Mouse (Mus musculus) embryonic facial prominence, embryonic 12.5 days (tissue): Measurements from ENCODE around the gene Hdac11. TPM values are rescaled to one million over a fixed set of nuclear protein-coding genes. Genes with fewer than 3 reads are reported as not detected.

Experiments used
- ATAC-seq: fragments of 200-750 bp; cut with Nextera tagmentation; 2 replicates; pipeline ENCODE4 v1.8.0; 2017; ENCODE audit not compliant: insufficient number of reproducible peaks, insufficient read depth, low FRiP score, low TSS enrichment
- H3K27ac ChIP-seq: fragments of 300-500 bp; sonication (generic); 2 replicates; pipeline ENCODE4 v1.5.1; 2016; ENCODE audit warnings: mild to moderate bottlenecking
- H3K27me3 ChIP-seq: fragments of 300-500 bp; sonication (generic); 2 replicates; pipeline ENCODE4 v1.6.1; 2016; ENCODE audit warnings: mild to moderate bottlenecking, moderate library complexity
- H3K36me3 ChIP-seq: fragments of 300-500 bp; sonication (generic); 2 replicates; pipeline ENCODE4 v1.6.1; 2016; ENCODE audit warnings: mild to moderate bottlenecking
- H3K4me1 ChIP-seq: fragments of 300-500 bp; sonication (generic); 2 replicates; pipeline ENCODE4 v1.6.1; 2016
- H3K4me2 ChIP-seq: fragments of 300-500 bp; sonication (generic); replicated peaks from 2 replicates; pipeline ENCODE4 v1.6.1; 2016; ENCODE audit warnings: mild to moderate bottlenecking, moderate library complexity
- H3K4me3 ChIP-seq: fragments of 300-500 bp; sonication (generic); 2 replicates; pipeline ENCODE4 v1.5.1; 2016; ENCODE audit warnings: mild to moderate bottlenecking
- H3K9ac ChIP-seq: fragments of 300-500 bp; sonication (generic); 2 replicates; pipeline ENCODE4 v1.6.1; 2016; ENCODE audit warnings: mild to moderate bottlenecking, moderate library complexity
- H3K9me3 ChIP-seq: fragments of 300-500 bp; sonication (generic); 2 replicates; pipeline ENCODE4 v1.6.1; 2016; ENCODE audit warnings: mild to moderate bottlenecking, moderate library complexity
- WGBS: fragments of 180-500 bp; shearing (Covaris S2); methylation state at CpG from one replicate; pipeline ENCODE4 v1.1.7; 2016; 5-methylcytosine and 5-hydroxymethylcytosine counted together
- polyA plus RNA-seq: library from polyadenylated mRNA; unstranded; fragments of >200 nt; fragmentation: Nextera tagmentation; extraction: Ambion mirVana; gene quantifications from 2 replicates; pipeline ENCODE4 v1.2.1, GENCODE M21; 2016

Gene Hdac11
- polyA plus RNA-seq, 1 experiment from 2014 or later = 16.7 TPM

DNA sequence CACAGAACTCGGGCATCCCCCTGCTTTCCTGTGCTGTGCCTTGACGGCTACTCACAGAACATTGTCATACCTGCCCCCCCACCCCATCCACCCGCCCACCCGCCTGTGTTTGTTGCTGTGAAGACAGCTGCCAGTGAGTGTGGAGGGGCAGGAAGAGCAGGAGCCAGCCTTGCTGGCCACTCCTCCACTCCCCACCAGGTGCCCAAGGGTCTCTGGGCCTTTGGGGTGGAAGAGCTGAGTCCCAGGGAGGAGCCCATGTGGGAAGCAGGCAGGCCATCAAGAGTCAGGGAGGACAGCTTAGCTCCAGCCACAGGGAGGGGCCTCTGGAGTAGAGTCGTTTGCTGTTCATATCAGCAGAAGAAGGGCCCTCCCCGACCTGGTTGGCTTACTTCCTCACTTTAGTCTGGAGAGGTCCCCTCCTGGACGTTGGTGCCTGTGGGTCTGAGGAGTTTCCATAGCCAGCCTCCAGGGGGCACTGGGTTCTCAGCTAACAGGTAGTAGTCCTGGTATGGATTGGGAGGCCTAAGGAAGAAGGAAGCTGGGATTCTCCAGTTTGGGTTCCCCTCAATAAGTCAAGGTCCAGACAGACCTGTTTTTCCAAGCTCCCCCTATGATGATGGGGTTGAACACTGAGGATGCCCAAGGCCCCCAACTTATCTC lies 16.9 kb downstream of the Hdac11 start:
- 0 out of 2 replicates have a peak, but pooled peaks have one; percentile 26 for ATAC-seq
- H3K4me1 ChIP-seq = no peaks in the 10 kb centered on the region

DNA sequence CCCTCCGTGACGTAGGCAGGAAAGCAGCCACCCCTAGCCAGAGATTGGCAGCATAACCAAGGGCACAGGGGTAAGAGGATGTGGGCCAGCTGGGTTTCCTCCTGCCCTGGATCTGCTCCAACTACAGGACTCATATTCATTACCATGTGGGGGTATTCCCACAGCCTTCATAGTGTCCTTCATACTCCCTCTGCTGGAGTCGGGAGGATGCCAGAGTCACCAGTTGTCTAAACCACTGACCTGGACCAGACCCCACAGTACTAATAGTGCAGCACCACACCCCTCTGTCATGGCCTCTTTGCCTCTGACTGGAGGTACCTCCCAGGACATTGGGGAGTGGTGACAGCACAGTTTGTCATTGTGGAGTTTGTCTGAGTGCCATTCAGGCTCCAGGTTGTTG lies 17.7 kb downstream of the Hdac11 start:
- Histone ChIP-seq H3K4me2 (no peak overlapping the region), H3K9ac (no peak overlapping the region), H3K27ac (no peak overlapping the region), H3K4me1 (no peaks in the 10 kb centered on the region), H3K36me3 (peaks cover 21% of the 10 kb centered on the region), H3K27me3 (no peaks in the 10 kb centered on the region), H3K4me3 (no peak overlapping the region), H3K9me3 (no peaks in the 10 kb centered on the region)
- ATAC-seq = no peak
- WGBS = 65% methylated on average over 3 of the region's 3 CpGs

More for the DNA sequence above, 16.9 kb downstream of the Hdac11 start:
- Histone ChIP-seq H3K27ac (no peak overlapping the region), H3K9me3 (no peaks in the 10 kb centered on the region), H3K27me3 (no peaks in the 10 kb centered on the region), H3K4me2 (no peak overlapping the region), H3K4me3 (no peak overlapping the region), H3K36me3 (peaks cover 28% of the 10 kb centered on the region), H3K9ac (no peak overlapping the region)
- WGBS = 49% methylated on average over 7 of the region's 7 CpGs

DNA sequence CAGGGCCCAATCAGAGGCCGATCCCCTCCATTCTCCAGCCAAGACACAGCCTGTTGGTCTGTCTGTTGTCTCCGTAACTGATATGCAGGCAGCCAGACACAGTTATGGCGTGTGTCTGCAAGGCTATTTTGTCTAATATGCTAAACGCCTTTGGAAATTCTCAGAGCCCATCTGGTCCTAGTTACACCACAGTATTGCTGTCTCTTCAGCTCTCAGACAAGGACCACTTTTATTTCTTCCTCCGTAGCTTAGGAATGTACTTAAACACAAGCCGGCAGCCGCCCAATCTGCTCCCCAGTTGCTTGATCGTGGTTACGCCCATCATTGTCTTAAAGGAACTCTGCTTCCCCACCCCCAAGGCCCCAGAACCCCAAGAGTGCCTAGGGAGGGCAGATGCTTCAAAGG lies 24.3 kb downstream of the Hdac11 start:
- peaks cover 31% of the 10 kb centered on the region for H3K4me1 ChIP-seq
- no peak overlapping the region for H3K4me3 ChIP-seq
- H3K27ac ChIP-seq = peak overlapping the region; percentile 90
- H3K27me3 ChIP-seq = no peaks in the 10 kb centered on the region
- no peak overlapping the region for H3K9ac ChIP-seq
- H3K36me3 ChIP-seq = no peaks in the 10 kb centered on the region
- peak; percentile 71 for ATAC-seq
- peak overlapping the region; percentile 18; the same call in 1 of the 2 replicates for H3K4me2 ChIP-seq
- WGBS = 23% methylated on average over 9 of the region's 9 CpGs
- H3K9me3 ChIP-seq = no peaks in the 10 kb centered on the region

DNA sequence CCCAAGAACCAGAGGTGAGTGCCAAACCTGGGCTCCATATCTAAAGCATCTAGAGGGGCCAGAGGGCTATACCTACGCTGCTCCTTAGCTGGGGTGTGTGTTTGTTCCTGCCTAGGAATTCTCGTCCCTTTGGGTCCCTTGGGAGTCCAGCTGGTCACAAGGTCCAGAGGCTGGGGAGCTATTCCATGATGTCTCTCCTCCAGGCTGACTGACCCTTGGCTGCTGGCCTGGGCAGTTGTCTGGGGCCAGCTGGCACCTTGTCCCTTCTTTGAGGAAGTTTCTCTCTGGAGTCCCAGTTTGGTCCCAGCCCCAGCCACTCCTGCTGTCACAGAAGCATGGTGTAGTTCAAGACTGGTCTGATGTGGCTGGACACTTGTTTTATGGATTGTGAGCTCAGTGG lies 24.9 kb downstream of the Hdac11 start:
- Histone ChIP-seq H3K36me3 (no peaks in the 10 kb centered on the region), H3K27me3 (no peaks in the 10 kb centered on the region), H3K4me2 (0 out of 2 replicates have a peak overlapping the region, but pooled peaks have one; percentile 18), H3K9me3 (no peaks in the 10 kb centered on the region), H3K27ac (peak overlapping the region; percentile 90), H3K4me1 (peaks cover 31% of the 10 kb centered on the region), H3K4me3 (no peak overlapping the region), H3K9ac (no peak overlapping the region)
- ATAC-seq = no peak
- 54% methylated on average over 2 of the region's 2 CpGs for WGBS

DNA sequence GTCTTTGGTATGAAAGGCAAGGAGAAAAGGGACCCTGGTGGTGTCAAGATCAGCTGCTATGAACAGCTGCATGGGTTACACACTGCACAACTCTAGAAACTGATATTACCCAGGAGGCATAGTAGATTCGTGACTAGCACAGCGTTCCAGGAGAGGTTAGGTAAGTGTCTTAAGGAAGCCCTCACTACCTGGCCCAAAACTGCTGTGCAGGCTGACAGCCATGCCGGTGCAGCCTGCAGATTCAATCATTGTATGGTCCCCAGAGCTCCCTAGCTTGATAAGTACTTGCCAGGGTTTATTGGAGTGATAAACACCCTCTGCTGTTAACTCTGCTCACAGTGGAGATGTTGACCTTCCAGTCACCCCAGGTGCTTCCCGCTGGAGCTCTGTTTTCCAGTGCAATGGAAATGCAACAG lies 25.6 kb downstream of the Hdac11 start:
- no peak overlapping the region for H3K9ac ChIP-seq
- H3K4me1 ChIP-seq = peaks cover 31% of the 10 kb centered on the region
- H3K36me3 ChIP-seq = no peaks in the 10 kb centered on the region
- ATAC-seq = no peak
- H3K4me3 ChIP-seq = no peak overlapping the region
- 77% methylated on average over 4 of the region's 4 CpGs for WGBS
- no peak overlapping the region for H3K4me2 ChIP-seq
- no peaks in the 10 kb centered on the region for H3K9me3 ChIP-seq
- H3K27me3 ChIP-seq = no peaks in the 10 kb centered on the region
- peak overlapping the region; percentile 90; the same call in 1 of the 2 replicates for H3K27ac ChIP-seq

DNA sequence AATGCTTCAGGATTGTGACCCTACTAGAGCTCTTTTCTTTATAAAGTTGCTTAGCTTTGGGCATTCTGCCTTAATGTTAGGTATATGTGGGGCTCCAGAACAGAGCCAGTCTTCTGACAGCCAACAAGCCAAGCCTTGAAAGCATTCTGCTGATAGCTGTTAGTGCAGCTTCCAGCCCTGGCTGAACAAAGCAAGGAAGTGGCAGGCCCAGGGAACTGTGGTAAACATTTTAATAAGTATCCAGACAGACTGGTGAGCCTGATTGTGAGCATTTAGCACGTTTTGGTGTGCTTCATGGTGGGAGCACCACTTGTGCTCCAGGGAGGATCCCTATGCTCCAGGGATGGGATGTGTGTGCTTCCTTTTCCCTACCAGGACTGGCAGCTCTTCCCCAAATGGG lies 26.6 kb downstream of the Hdac11 start:
- Histone ChIP-seq H3K27me3 (no peaks in the 10 kb centered on the region), H3K9me3 (no peaks in the 10 kb centered on the region), H3K27ac (no peak overlapping the region), H3K4me1 (peaks cover 31% of the 10 kb centered on the region), H3K4me3 (no peak overlapping the region), H3K4me2 (no peak overlapping the region), H3K36me3 (no peaks in the 10 kb centered on the region), H3K9ac (no peak overlapping the region)
- no peak for ATAC-seq
- WGBS = 31% methylated on average over 1 of the region's 1 CpGs

DNA sequence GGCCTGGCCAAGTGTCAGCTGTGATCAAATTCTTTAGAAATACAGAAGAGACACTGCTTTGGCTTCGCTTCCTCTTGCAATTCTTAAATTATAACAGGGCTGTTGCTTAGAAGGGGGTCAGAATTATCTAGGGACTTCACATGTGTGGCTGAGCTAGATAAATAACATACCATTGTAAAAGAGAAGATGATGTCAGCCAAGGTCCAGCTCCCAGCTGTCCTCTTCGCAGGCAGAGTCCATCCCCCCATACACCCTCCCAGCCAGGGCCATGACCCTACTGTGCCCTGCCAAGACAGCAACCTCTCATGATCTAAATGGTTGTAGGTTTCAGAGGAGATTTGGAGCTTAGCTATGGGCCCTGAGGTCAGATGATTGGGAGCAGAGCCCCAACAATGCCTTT lies 27.5 kb downstream of the Hdac11 start:
- H3K27ac ChIP-seq = no peak overlapping the region
- 57% methylated on average over 2 of the region's 2 CpGs for WGBS
- ATAC-seq = no peak

DNA sequence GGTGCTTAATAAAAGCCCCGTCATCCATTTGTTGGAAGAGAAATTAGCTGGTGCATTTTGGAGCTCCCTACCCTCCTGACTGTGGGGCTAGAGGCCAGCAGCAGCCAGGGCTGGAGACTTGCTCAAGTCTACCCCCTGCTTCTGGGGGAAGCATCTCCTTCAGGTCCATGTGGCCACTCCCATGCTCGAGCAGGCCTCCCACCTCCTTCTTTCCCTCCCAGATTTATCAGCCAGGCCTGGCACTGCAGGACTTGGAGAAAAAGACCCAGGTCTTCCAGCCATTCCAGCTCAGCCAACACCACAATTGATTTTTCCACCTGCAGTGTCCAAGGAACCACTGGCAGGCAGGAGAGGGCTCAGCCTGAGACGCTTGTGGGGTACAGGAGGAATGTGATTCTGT lies 28.3 kb downstream of the Hdac11 start:
- no peaks in the 10 kb centered on the region for H3K9me3 ChIP-seq
- no peak overlapping the region for H3K4me2 ChIP-seq
- H3K27me3 ChIP-seq = no peaks in the 10 kb centered on the region
- no peak for ATAC-seq
- 69% methylated on average over 3 of the region's 3 CpGs for WGBS
- H3K9ac ChIP-seq = no peak overlapping the region
- no peak overlapping the region for H3K4me3 ChIP-seq
- peaks cover 30% of the 10 kb centered on the region for H3K4me1 ChIP-seq
- H3K27ac ChIP-seq = no peak overlapping the region
- no peaks in the 10 kb centered on the region for H3K36me3 ChIP-seq

More for the DNA sequence above, 27.5 kb downstream of the Hdac11 start:
- peaks cover 31% of the 10 kb centered on the region for H3K4me1 ChIP-seq
- no peaks in the 10 kb centered on the region for H3K36me3 ChIP-seq
- H3K27me3 ChIP-seq = no peaks in the 10 kb centered on the region
- H3K9me3 ChIP-seq = no peaks in the 10 kb centered on the region
- H3K4me3 ChIP-seq = no peak overlapping the region
- no peak overlapping the region for H3K4me2 ChIP-seq
- no peak overlapping the region for H3K9ac ChIP-seq

DNA sequence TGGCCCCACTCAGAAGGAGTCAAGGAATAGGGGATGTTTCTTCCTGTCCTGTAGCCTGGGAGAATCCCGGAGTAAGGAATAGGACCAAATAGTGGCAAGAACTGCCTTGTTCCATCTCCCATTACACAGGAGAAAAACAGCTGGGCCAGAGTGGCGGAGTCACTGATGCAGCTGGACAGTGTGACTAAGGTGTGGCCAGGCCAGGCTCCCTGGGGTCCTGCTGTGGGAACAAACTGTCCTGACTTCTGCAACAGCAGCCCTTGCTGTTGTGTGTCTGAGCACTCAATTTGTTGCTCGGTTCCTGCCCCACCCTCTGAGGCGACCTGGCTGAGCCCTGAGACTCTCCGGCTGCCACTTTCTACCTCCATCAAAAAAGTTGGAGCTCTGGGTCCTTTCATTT lies 29.0 kb downstream of the Hdac11 start:
- H3K27ac ChIP-seq = no peak overlapping the region
- H3K4me1 ChIP-seq = peaks cover 22% of the 10 kb centered on the region
- no peak overlapping the region for H3K9ac ChIP-seq
- no peaks in the 10 kb centered on the region for H3K27me3 ChIP-seq
- no peak for ATAC-seq
- H3K36me3 ChIP-seq = no peaks in the 10 kb centered on the region
- no peaks in the 10 kb centered on the region for H3K9me3 ChIP-seq
- H3K4me2 ChIP-seq = no peak overlapping the region
- WGBS = 81% methylated on average over 5 of the region's 5 CpGs
- no peak overlapping the region for H3K4me3 ChIP-seq

DNA sequence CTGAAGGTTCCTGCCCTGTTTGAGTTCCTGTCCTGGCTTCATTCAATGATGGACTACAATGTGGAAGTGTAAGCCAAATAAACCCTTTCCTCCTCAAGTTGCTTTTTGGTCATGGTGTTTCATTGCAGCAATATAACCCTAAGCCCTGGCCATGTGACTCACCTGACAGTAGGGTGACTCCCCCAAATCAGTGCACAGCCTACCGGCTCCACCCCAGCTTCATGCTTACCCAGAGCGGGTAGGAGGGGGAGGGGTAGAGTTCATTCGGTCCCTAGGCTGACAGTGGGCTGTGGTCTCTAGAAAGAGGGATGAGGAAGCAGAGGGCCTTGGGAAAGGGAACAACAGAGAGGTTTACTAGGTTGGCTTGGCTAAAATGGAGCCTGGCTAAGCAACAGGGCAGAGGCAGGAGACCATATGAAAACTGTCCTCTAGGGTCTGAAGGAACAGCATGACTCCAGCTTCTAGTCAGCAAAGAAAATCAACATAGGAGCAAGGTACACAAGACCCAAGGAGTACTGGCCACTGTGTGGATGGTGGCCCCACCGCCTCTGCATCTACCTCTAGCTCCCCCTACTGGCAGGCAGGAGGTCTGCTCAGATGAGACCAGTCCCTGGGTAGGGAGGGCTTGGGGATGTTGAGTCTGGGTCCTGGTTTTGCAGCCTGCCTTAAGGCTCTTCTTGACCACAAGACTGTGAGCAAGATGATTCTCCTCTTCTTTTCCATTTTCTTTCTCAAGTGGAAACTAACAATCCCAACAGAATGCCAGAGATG lies 29.9 kb downstream of the Hdac11 start:
- H3K36me3 ChIP-seq = no peaks in the 10 kb centered on the region
- peaks cover 14% of the 10 kb centered on the region for H3K4me1 ChIP-seq
- H3K4me3 ChIP-seq = no peak overlapping the region
- no peak overlapping the region for H3K4me2 ChIP-seq
- 54% methylated on average over 4 of the region's 4 CpGs for WGBS
- no peaks in the 10 kb centered on the region for H3K9me3 ChIP-seq
- H3K27ac ChIP-seq = no peak overlapping the region
- no peak for ATAC-seq
- no peak overlapping the region for H3K9ac ChIP-seq
- H3K27me3 ChIP-seq = no peaks in the 10 kb centered on the region

DNA sequence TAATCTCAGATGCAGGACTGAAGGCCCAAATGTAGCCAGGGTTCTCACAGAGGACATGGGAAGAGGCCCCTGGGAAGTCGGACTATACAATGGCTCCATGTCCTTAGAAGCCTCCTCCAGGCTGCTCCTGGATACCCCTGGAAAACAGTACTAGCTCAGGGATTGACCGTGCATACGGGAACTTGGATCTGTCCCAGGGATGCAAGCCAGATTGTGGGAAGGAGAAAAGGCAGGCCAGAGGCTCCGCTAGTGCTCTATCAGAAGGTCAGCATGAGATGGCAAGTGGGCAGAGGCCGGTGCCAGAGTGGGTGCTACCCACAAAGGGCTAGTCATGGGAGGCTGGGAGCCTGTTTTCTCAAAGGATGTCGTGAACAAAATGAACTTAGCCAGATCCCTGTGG lies 30.5 kb downstream of the Hdac11 start:
- Histone ChIP-seq H3K4me1 (peaks cover 13% of the 10 kb centered on the region), H3K4me2 (no peak overlapping the region), H3K4me3 (no peak overlapping the region), H3K9ac (no peak overlapping the region), H3K36me3 (no peaks in the 10 kb centered on the region), H3K9me3 (no peaks in the 10 kb centered on the region), H3K27ac (no peak overlapping the region), H3K27me3 (no peaks in the 10 kb centered on the region)
- WGBS = 85% methylated on average over 6 of the region's 6 CpGs
- ATAC-seq = no peak

DNA sequence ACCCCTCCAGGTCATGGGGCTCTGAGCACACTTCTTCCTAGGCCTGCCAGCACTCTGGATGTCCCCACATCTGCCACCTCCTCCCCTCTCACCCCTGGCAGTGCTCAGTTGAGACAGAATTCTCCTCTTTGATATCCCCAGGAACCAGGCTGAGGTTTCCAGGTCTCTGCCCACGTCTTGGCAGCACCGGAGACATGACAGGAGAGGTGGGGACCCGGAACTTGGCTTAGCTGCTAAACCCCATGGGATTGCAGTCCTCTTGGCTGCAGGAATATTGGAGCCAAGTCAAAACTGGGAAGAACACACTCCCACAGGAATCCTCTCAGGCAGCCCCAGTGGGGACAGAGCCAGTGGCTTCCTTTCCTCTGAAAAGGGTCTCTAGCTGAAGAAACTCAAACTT lies 31.4 kb downstream of the Hdac11 start:
- WGBS = 73% methylated on average over 3 of the region's 3 CpGs
- H3K27me3 ChIP-seq = no peaks in the 10 kb centered on the region
- no peak overlapping the region for H3K27ac ChIP-seq

More for the DNA sequence above, 31.4 kb downstream of the Hdac11 start:
- ATAC-seq = no peak
- Histone ChIP-seq H3K4me2 (no peak overlapping the region), H3K9ac (no peak overlapping the region), H3K4me3 (no peak overlapping the region), H3K36me3 (no peaks in the 10 kb centered on the region), H3K9me3 (no peaks in the 10 kb centered on the region), H3K4me1 (peaks cover 12% of the 10 kb centered on the region; the same call in 1 of the 2 replicates)
